Mouse (Mus musculus) intestine, embryonic 14.5 days (tissue): Measurements from ENCODE around the gene Stk25. TPM values are rescaled to one million over a fixed set of nuclear protein-coding genes. Genes with fewer than 3 reads are reported as not detected.

Source experiments
- ATAC-seq: fragments of 200-750 bp; cut with Nextera tagmentation; replicated peaks from 2 replicates; pipeline ENCODE4 v1.8.0; 2017; ENCODE audit warnings: low read depth, moderate number of reproducible peaks, moderate TSS enrichment, moderate library complexity; ENCODE audit not compliant: low FRiP score, low TSS enrichment
- DNase-seq: peaks from one replicate; pipeline ENCODE4 v3.0.0-alpha.2; 2018; ENCODE audit warnings: low spot score
- H3K27ac ChIP-seq: fragments of 300-500 bp; sonication (generic); 2 replicates; pipeline ENCODE4 v1.5.1; 2014; ENCODE audit warnings: low read depth, mild to moderate bottlenecking, control low read depth
- H3K27me3 ChIP-seq: fragments of 300-500 bp; sonication (generic); replicated peaks from 2 replicates; pipeline ENCODE4 v1.6.1; 2014; ENCODE audit warnings: low read length, control low read depth; ENCODE audit not compliant: control insufficient read depth, insufficient read depth
- H3K36me3 ChIP-seq: fragments of 300-500 bp; sonication (generic); 2 replicates; pipeline ENCODE4 v1.6.1; 2014; ENCODE audit warnings: low read length, control low read depth; ENCODE audit not compliant: control insufficient read depth, insufficient read depth
- H3K4me1 ChIP-seq: fragments of 300-500 bp; sonication (generic); replicated peaks from 2 replicates; pipeline ENCODE4 v1.6.1; 2014; ENCODE audit warnings: low read length, control low read depth, mixed read lengths; ENCODE audit not compliant: control insufficient read depth, insufficient read depth
- H3K4me2 ChIP-seq: fragments of 300-500 bp; sonication (generic); 2 replicates; pipeline ENCODE4 v1.6.1; 2014; ENCODE audit warnings: low read length
- H3K4me3 ChIP-seq: fragments of 300-500 bp; sonication (generic); 2 replicates; pipeline ENCODE4 v1.5.1; 2014; ENCODE audit warnings: low read depth, low read length, control low read depth, mixed read lengths
- H3K9ac ChIP-seq: fragments of 300-500 bp; sonication (generic); 2 replicates; pipeline ENCODE4 v1.6.1; 2014; ENCODE audit warnings: mild to moderate bottlenecking, low read length
- H3K9me3 ChIP-seq: fragments of 300-500 bp; sonication (generic); 2 replicates; pipeline ENCODE4 v1.6.1; 2016; ENCODE audit warnings: low read length, control low read depth; ENCODE audit not compliant: control insufficient read depth
- WGBS: fragments of 180-500 bp; shearing (Covaris S2); extraction: QIAGEN DNeasy Blood & Tissue Kit; methylation state at CpG from one replicate; pipeline ENCODE4 v1.1.7; 2014; 5-methylcytosine and 5-hydroxymethylcytosine counted together
- polyA plus RNA-seq: library from polyadenylated mRNA; unstranded; fragments of >200 nt; fragmentation: Nextera tagmentation; extraction: Ambion mirVana; gene quantifications from 2 replicates; pipeline ENCODE4 v1.2.1, GENCODE M21; 2014

The Stk25 gene
- polyA plus RNA-seq, 1 experiment from 2014 or later: 179 TPM

DNA sequence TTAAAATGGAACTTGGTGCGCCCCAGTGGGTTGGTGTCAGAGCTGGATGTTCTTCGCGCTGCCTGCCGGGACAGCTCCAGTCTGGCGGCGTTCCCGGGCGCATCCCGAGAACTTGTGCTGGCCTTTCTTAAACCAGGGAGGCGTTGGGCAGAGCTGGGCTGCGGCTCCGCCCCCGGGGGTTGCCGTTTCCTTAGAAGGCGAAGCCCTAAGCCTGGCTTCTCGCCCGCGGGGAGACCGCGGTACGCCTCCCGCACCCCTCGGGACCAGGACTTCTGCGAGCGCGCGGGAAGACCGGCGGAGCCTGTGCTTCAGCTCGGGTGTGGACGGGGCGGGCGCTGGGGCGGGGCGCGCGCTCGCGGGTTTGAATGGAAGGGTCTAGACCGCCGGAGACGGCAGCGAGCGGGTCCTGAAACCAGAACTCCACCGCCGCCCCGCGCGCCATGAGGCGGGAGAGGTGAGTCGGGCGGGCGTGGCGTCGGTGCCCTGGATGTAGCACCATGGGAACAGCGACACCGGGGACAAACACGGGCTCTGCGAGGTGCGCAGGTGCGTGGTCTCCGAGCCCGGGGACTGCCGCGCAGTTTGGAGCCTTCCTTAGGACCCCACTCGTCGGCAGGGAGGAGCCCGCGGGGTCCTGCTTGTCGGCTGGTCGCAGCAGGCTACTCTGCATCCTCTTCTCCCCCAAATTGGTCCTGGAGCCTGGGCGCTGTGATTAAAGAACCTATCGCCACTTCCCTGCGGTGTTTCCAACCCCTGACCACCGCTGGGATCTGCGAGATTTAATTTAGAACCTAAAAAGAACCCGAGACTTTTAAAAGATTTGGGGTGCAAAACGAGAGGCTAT lies 27.2 kb upstream of the Stk25 start, which contains the start of gene Bok:
Bok (plus strand) TSS at position 260 of the 844 bp plus-strand sequence.
- under 1% methylated on average over 78 of the region's 78 CpGs for WGBS
- peak; percentile 72 for ATAC-seq

GRCm38 (mm10) chr1:93679889-93680568 lies 21.6 kb upstream of the Stk25 start:
- no peak for DNase-seq
- Histone ChIP-seq H3K4me1 (no peaks in the 10 kb centered on the region), H3K27me3 (no peaks in the 10 kb centered on the region), H3K4me2 (no peak overlapping the region), H3K36me3 (no peaks in the 10 kb centered on the region), H3K9ac (no peak overlapping the region), H3K4me3 (no peak overlapping the region), H3K27ac (no peak overlapping the region), H3K9me3 (no peaks in the 10 kb centered on the region)
- 59% methylated on average over 7 of the region's 7 CpGs for WGBS
- no peak for ATAC-seq

More for the DNA sequence above, 27.2 kb upstream of the Stk25 start, which contains the start of gene Bok:
- no peaks in the 10 kb centered on the region for H3K27me3 ChIP-seq
- H3K4me3 ChIP-seq: peak within 1 kb of the TSS; percentile 63
- peak within 1 kb of the TSS; percentile 59 for H3K9ac ChIP-seq
- H3K9me3 ChIP-seq: no peaks in the 10 kb centered on the region
- H3K27ac ChIP-seq: peak within 1 kb of the TSS; percentile 66
- no peaks in the 10 kb centered on the region for H3K36me3 ChIP-seq
- DNase-seq: peak; percentile 88
- H3K4me1 ChIP-seq: 0 out of 2 replicates have a peak, but pooled peaks cover 3% of the 10 kb centered on the region
- peak within 1 kb of the TSS; percentile 89 for H3K4me2 ChIP-seq

DNA sequence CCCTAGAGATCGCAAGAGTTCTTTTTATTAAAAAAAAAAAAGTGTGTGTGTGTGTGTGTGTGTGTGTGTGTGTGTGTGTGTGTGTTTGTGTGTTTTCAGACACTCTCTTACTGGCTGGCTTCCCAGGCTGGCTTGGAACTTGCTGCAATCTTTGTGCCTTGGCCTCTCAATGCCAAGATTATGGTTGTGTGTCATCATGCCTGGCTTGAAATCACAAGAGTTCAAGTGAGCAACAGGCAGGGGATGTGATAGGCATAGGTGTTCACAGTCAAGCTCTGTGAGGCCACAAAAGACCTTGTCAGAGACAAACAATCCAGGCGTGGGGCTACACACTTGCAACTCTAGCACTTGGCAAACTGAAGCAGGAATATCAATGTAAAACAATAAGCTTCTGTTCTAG lies 19.9 kb upstream of the Stk25 start:
- no peaks in the 10 kb centered on the region for H3K27me3 ChIP-seq
- no peak overlapping the region for H3K4me3 ChIP-seq
- DNase-seq (no peak), ATAC-seq (no peak)
- no peak overlapping the region for H3K9ac ChIP-seq
- H3K27ac ChIP-seq: no peak overlapping the region
- no peaks in the 10 kb centered on the region for H3K4me1 ChIP-seq
- 65% methylated on average over 2 of the region's 2 CpGs for WGBS
- no peak overlapping the region for H3K4me2 ChIP-seq
- no peaks in the 10 kb centered on the region for H3K36me3 ChIP-seq
- H3K9me3 ChIP-seq: no peaks in the 10 kb centered on the region

DNA sequence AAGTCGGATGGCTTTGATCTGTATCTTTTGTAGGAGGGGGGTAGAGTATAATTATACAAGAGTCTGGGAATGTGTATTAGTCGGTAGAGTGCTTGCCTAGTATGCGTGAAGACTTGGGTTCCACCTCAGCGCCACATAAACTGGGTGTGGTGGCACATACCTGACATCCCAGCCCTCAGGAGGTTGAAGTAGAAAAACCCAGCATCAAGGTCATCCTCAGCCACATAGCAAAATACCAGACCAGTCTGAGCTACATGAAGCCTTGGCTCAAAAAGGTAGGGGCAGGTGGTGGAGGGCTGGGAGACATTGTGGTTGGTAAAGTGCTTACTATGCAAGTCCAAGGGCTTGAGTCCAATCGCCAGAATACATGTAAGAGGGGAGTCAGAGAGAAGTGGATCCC lies 14.2 kb upstream of the Stk25 start:
- 94% methylated on average over 5 of the region's 5 CpGs for WGBS
- no peak overlapping the region for H3K4me2 ChIP-seq
- no peaks in the 10 kb centered on the region for H3K36me3 ChIP-seq

GRCm38 (mm10) chr1:93669941-93670340 lies 11.5 kb upstream of the Stk25 start:
- Histone ChIP-seq H3K27ac (no peak overlapping the region), H3K9ac (no peak overlapping the region), H3K4me3 (no peak overlapping the region), H3K4me2 (no peak overlapping the region), H3K27me3 (no peaks in the 10 kb centered on the region), H3K4me1 (0 out of 2 replicates have a peak, but pooled peaks cover 2% of the 10 kb centered on the region), H3K9me3 (no peaks in the 10 kb centered on the region), H3K36me3 (no peaks in the 10 kb centered on the region)
- no peak for ATAC-seq
- no peak for DNase-seq

More for the DNA sequence above, 14.2 kb upstream of the Stk25 start:
- H3K9ac ChIP-seq: no peak overlapping the region
- H3K27me3 ChIP-seq: no peaks in the 10 kb centered on the region
- H3K4me1 ChIP-seq: 0 out of 2 replicates have a peak, but pooled peaks cover 2% of the 10 kb centered on the region
- ATAC-seq (no peak), DNase-seq (no peak)
- no peak overlapping the region for H3K4me3 ChIP-seq
- H3K9me3 ChIP-seq: no peaks in the 10 kb centered on the region
- H3K27ac ChIP-seq: no peak overlapping the region

DNA sequence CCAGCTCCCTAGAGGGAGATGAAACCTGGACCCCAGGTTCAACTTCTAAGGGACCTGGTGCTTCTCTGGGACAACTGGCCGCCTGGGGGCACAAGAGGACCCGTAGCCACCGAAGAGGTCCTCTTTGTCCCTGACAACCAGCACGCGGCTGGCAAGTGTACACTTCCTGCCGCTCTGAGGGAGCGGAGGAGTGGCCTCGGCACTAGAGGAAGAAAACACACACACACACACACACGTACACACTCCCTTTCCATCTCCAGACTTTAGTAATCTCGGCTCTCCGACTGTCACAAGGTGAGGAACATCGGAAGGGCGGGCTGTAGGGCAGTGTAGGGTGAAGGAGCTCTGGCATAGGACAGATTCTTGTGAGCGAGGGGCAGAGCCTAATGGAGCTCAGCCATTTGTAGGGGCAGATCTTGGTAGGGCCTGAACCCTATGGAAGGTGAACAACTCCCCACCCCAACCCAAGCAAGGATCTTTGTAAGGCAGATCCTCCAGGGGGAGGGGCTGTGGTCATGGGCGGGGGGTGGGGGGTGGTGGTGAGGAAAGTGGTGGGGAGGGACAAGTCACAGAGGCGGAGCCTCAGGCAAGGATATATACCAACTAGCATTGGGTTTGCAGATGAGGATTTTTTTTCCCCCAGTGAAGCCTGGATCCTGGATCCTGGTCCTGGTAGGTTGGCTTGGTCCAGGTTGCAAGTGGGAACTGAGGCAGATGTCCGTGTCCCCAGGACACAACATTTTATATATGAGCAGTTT lies 10.5 kb upstream of the Stk25 start:
- no peaks in the 10 kb centered on the region for H3K36me3 ChIP-seq
- H3K4me2 ChIP-seq: peak overlapping the region; percentile 57
- H3K27ac ChIP-seq: peak overlapping the region; percentile 47
- H3K9ac ChIP-seq: peak overlapping the region; percentile 32
- peak; percentile 79 for DNase-seq
- ATAC-seq: peak; percentile 86
- 8% methylated on average over 17 of the region's 17 CpGs for WGBS
- H3K4me1 ChIP-seq: 0 out of 2 replicates have a peak, but pooled peaks cover 2% of the 10 kb centered on the region
- peak overlapping the region; percentile 29 for H3K4me3 ChIP-seq
- H3K27me3 ChIP-seq: no peaks in the 10 kb centered on the region
- no peaks in the 10 kb centered on the region for H3K9me3 ChIP-seq

DNA sequence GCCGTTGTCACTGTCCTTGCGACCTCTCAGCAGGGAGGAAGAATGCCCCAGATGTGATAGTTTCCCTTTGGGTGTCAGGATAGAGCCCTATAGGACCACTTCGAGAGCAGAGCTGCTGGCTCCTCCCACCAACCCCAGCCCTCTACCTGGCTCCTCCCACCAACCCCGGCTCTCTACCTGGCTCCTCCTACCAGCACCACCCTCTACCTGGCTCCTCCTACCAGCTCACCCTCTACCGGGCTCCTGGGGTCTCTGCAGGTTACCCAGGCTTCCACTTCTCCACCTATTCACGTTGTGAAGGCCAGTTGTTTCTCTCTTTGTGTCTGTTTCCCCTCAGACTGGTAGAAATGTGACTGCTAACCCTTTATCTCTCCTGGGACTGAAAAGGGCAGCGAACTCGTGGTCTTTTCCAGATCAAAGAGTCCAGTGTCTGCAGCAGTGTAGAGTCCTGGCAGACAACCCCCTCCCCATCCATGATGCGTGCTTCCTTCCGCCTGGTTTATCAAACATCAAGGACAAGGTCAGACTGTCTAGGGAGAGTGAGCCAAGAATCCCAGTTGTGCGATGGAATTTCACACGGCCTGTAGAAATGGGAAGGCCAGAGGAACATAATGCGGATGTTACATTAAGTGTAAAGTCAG lies 9.4 kb upstream of the Stk25 start:
- no peak for ATAC-seq

DNA sequence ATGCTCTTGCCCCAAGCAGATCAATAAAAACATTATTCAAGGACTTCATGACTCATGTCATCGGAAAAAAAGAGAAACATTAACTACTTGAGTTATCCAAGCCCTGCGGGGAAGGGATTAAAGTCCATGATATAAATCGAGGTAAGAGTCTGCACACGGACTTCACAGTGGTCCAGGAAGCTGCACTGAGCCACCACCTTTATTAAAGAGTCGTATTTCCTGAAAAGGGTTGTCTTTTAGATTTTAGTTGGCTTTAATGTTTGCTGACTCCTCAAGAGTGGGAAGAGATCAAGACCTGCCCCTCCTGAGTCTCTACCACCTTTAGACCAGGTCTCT lies 1.5 kb downstream of the Stk25 start:
- ATAC-seq: peak; percentile 68
- no peaks in the 10 kb centered on the region for H3K36me3 ChIP-seq
- 66% methylated on average over 5 of the region's 5 CpGs for WGBS
- H3K4me2 ChIP-seq: no peak overlapping the region
- no peaks in the 10 kb centered on the region for H3K4me1 ChIP-seq
- H3K27ac ChIP-seq: no peak overlapping the region
- H3K4me3 ChIP-seq: no peak overlapping the region
- no peaks in the 10 kb centered on the region for H3K9me3 ChIP-seq
- DNase-seq: no peak
- no peaks in the 10 kb centered on the region for H3K27me3 ChIP-seq
- no peak overlapping the region for H3K9ac ChIP-seq

More for the DNA sequence above, 9.4 kb upstream of the Stk25 start:
- H3K9ac ChIP-seq: no peak overlapping the region
- 29% methylated on average over 13 of the region's 13 CpGs for WGBS
- 0 out of 2 replicates have a peak, but pooled peaks cover 2% of the 10 kb centered on the region for H3K4me1 ChIP-seq
- DNase-seq: no peak
- H3K27me3 ChIP-seq: no peaks in the 10 kb centered on the region
- H3K36me3 ChIP-seq: no peaks in the 10 kb centered on the region
- H3K4me2 ChIP-seq: no peak overlapping the region
- no peak overlapping the region; the same call in 1 of the 2 replicates for H3K27ac ChIP-seq
- H3K4me3 ChIP-seq: no peak overlapping the region
- no peaks in the 10 kb centered on the region for H3K9me3 ChIP-seq
